Mouse (Mus musculus): ENCODE measurements around the gene Dpf3.

DNA sequence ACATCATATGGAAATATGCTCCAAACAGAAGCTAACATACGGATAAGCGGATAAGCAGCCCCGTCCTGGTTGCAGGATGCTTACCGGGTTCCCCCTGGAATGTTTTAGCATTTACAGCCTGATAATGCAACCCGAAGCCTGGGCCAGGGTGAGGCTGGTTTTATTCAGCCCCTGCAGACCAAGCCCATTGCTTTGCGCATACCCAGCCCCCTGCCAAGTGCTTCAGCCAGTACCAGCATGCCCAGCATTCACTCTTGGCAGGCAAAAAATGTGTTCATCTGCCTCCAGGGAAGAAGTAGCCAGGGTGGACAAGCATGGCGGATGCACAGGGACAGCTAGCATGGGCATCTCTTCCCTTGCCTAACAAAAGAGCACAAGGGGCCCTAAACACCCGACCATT lies 279.5 kb downstream of the Dpf3 start:
- TF ChIP-seq GATA1 (IDR thresholded peaks at IDR 0.05; ENCODE audit: borderline replicate concordance, low read length) (no peak), FLI1 (IDR thresholded peaks at IDR 0.05; ENCODE audit: low read length) (no peak)
